Mouse (Mus musculus) ES-E14 (cell line): ENCODE measurements at regions not wholly inside any gene's neighbourhood (a gene's known extent, or its start where the extent isn't known, plus 50 kb on each side); places are given as distances from the start of the nearest gene placed in this dataset.

ENCODE experiments used
- DNase-seq: peaks from one replicate; pipeline ENCODE4 v3.0.0-alpha.2; 2013; ENCODE audit warnings: low read depth, low spot score
- H3K27ac ChIP-seq: 2 replicates; pipeline ENCODE4 v1.5.1; 2012; ENCODE audit warnings: low read depth, mild to moderate bottlenecking, low read length, moderate library complexity, mixed read lengths; ENCODE audit not compliant: poor library complexity, insufficient read depth, severe bottlenecking
- H3K36me3 ChIP-seq: 2 replicates; pipeline ENCODE4 v1.6.1; 2012; ENCODE audit warnings: mild to moderate bottlenecking, low read length, moderate library complexity, mixed read lengths; ENCODE audit not compliant: control insufficient read depth, poor library complexity, insufficient read depth, severe bottlenecking
- H3K4me1 ChIP-seq, 2 experiments: fragments of 150-350 bp in 1 of 2; sonication (generic) in 1 of 2; 2 replicates each; pipeline ENCODE4 v1.6.1; 2012; ENCODE audit warnings: low read length in 2 of 2, mild to moderate bottlenecking in 1 of 2, mixed read lengths in 1 of 2; ENCODE audit not compliant: control insufficient read depth in 2 of 2, insufficient read depth in 2 of 2, poor library complexity in 1 of 2
- H3K4me3 ChIP-seq, 2 experiments: fragments of 150-350 bp in 1 of 2; sonication (generic) in 1 of 2; 2 replicates each; pipeline ENCODE4 v1.5.1; 2012; ENCODE audit warnings: low read length in 2 of 2, low read depth in 1 of 2, mild to moderate bottlenecking in 1 of 2, mixed read lengths in 1 of 2; ENCODE audit not compliant: insufficient read depth in 1 of 2, poor library complexity in 1 of 2, severe bottlenecking in 1 of 2
- H3K9ac ChIP-seq: 2 replicates; pipeline ENCODE4 v1.6.1; 2012; ENCODE audit warnings: low read depth, mild to moderate bottlenecking, low read length, mixed read lengths; ENCODE audit not compliant: poor library complexity, insufficient read depth, severe bottlenecking
- H3K9me3 ChIP-seq: fragments of 150-350 bp; sonication (generic); 2 replicates; pipeline ENCODE4 v1.6.1; 2012; ENCODE audit warnings: low read depth, mild to moderate bottlenecking, low read length; ENCODE audit not compliant: control insufficient read depth, insufficient read depth
- CHD2 ChIP-seq: IDR thresholded peaks from 2 replicates; pipeline ENCODE4 v1.6.1; 2014; ENCODE audit warnings: mild to moderate bottlenecking, low read depth, low read length, inconsistent platforms
- HCFC1 ChIP-seq: IDR thresholded peaks from 2 replicates; pipeline ENCODE4 v1.6.1; 2012; ENCODE audit warnings: low read length, inconsistent platforms, borderline replicate concordance; ENCODE audit not compliant: insufficient read depth
- MAFK ChIP-seq: IDR thresholded peaks from 2 replicates; pipeline ENCODE4 v1.6.1; 2014; ENCODE audit warnings: mild to moderate bottlenecking, low read depth, low read length, inconsistent platforms; ENCODE audit not compliant: insufficient read depth
- ZC3H11A ChIP-seq: IDR thresholded peaks from 2 replicates; pipeline ENCODE4 v1.6.1; 2012; ENCODE audit warnings: low read depth, mild to moderate bottlenecking, inconsistent platforms, low read length, borderline replicate concordance
- ZNF384 ChIP-seq: IDR thresholded peaks from 2 replicates; pipeline ENCODE4 v1.6.1; 2012; ENCODE audit warnings: low read depth, low read length, inconsistent platforms
- in situ Hi-C, 2 experiments: fragments of 600-800 bp; cut with MboI; formaldehyde crosslinking; loops; one replicate each; pipeline ENCODE4 v1.15.1; 2025; ENCODE audit warnings: low sequenced_read_pairs in 2 of 2, inconsistent platforms in 1 of 2; ENCODE audit not compliant: unreplicated experiment in 2 of 2

- Histone ChIP-seq H3K4me1 (no peaks in the 10 kb centered on the region), H3K9ac (no peak overlapping the region), H3K36me3 (no peaks in the 10 kb centered on the region), H3K27ac (no peak overlapping the region), H3K9me3 (no peaks in the 10 kb centered on the region), H3K4me3 (no peak overlapping the region)
- DNase-seq, result no peak
- no peak for TF ChIP-seq ZC3H11A
- TF ChIP-seq HCFC1, result no peak
- no peak for TF ChIP-seq ZNF384
- TF ChIP-seq MAFK, result no peak
- TF ChIP-seq CHD2, result no peak
- in situ Hi-C loops, result no loop called here
These were observed 558.9 kb downstream of the Bcl11a start for GRCm38 (mm10) chr11:24636716-24637115.

DNA sequence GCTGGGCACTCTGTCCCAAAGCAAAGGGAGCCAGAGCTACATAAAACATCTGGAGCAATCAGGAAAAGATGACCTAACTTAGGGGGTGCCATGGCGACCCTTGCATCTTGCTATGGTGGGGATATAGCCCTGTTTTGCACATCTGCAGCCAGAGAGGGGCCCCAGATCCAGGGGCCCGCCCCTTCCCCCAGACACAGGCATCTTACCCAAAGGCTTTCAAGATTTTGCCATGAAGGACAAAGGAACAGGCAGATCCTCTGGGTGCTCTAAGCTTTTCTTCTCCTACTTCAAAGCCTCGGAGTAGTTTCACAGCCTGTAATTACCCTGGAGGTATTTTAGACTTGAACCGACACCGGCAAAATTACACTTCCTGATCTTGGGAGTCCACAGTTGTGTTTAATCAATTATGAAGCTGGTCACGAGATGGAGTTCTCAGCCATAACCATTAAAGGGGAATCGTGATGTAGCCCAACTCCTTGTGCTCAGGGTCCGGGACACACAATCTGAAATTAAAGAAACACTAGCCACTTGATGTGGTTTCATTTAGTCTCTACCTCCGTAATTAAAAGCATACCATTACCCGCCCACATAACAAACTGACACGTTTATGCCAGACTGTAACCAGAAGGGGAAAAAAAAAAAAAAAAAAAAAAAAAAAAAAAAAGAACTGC, 565.7 kb downstream of the Bcl11a start:
- H3K9me3 ChIP-seq, result no peaks in the 10 kb centered on the region
- H3K9ac ChIP-seq, result no peak overlapping the region
- no peak overlapping the region for H3K27ac ChIP-seq
- H3K36me3 ChIP-seq, result no peaks in the 10 kb centered on the region
- in situ Hi-C loops, result no loop called here
- H3K4me3 ChIP-seq, result no peak overlapping the region
- H3K4me1 ChIP-seq, result no peaks in the 10 kb centered on the region
- no peak for DNase-seq
- TF ChIP-seq ZC3H11A, result no peak

DNA sequence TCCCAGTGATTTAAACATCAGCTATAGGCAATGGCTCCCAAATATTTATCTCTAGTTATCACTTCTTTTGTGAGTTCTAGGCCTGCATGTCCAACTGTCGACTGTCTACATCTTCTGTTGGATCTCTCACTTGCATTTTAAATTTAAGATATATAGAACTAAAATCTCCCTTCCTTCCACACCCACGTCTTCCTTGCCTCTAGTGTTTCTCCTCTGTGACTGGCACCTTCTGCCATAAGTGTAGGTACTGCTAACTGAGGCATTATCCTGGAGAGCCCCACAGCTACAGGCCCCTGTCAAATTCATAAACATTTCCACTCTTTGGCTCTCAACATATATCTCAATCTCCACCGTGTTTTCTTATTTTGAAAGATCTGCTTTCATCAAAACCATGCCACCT, 575.0 kb downstream of the Bcl11a start:
- Histone ChIP-seq H3K36me3 (no peaks in the 10 kb centered on the region), H3K9ac (no peak overlapping the region), H3K9me3 (no peaks in the 10 kb centered on the region), H3K4me1 (no peaks in the 10 kb centered on the region), H3K27ac (no peak overlapping the region), H3K4me3 (no peak overlapping the region)
- in situ Hi-C loops, result no loop called here
- TF ChIP-seq ZNF384 (no peak), ZC3H11A (no peak), CHD2 (no peak), MAFK (no peak), HCFC1 (no peak)
- DNase-seq, result no peak

DNA sequence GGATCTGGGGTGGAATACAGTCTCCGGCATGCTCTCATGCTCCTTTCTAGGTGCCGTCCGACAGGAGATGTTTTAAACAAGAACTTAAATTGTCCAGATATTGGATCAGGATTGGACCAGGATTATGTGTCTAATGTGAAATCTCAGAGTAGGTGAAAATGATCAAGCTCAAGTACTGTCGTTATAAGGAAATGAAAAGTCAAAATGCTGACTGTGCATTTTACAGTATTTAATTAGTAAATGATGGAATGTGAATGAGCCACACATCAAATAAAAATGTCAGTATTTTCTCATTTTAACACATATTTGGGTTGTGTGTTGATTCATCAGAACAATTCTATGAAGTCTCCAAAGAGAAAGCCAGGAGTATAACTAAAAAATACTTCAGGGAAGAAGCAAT, 586.2 kb downstream of the Bcl11a start:
- H3K27ac ChIP-seq, result no peak overlapping the region
- in situ Hi-C loops, result no loop called here
- TF ChIP-seq CHD2 (no peak), MAFK (peak; percentile 96)
- no peak overlapping the region for H3K4me3 ChIP-seq
- no peaks in the 10 kb centered on the region for H3K9me3 ChIP-seq
- H3K9ac ChIP-seq, result no peak overlapping the region
- H3K4me1 ChIP-seq, result no peaks in the 10 kb centered on the region
- no peaks in the 10 kb centered on the region for H3K36me3 ChIP-seq
- DNase-seq, result no peak

DNA sequence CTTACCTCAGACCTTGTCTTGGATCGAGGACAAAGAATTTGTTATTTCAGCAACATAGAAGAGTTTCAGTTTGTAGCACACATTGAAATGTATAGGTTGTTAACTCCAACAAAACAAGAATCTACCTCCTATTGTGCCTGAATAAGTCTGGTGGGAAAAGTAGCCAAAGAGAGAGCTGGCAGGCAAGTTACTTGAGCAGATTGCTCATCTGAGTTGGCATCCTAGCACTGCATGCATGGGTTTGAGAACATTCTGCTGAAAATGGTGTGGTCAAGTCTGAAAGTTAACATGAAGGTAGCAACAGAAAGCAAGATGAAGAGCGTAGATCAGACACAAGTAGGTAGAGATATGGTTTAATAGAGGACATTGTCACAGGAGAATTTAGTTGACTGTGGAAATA, 587.5 kb downstream of the Bcl11a start:
- no peak overlapping the region for H3K4me3 ChIP-seq
- no peak overlapping the region for H3K9ac ChIP-seq
- H3K36me3 ChIP-seq, result no peaks in the 10 kb centered on the region
- no peak overlapping the region for H3K27ac ChIP-seq
- in situ Hi-C loops, result no loop called here
- H3K9me3 ChIP-seq, result no peaks in the 10 kb centered on the region
- H3K4me1 ChIP-seq, result no peaks in the 10 kb centered on the region
- no peak for DNase-seq
- TF ChIP-seq HCFC1 (no peak), ZC3H11A (no peak), MAFK (no peak), CHD2 (no peak), ZNF384 (no peak)
